Mouse (Mus musculus) brown adipose tissue, adult 24 weeks (tissue): ENCODE results near the gene Gm5771. TPM values are rescaled to one million over a fixed set of nuclear protein-coding genes. Genes with fewer than 3 reads are reported as not detected.
"Not testable (repeated sequence)": the region's sequence is repeated elsewhere in the genome, so short reads cannot be mapped to it uniquely, and the experiment has no call there.

Experiments
- H3K27ac ChIP-seq: fragments of 200-500 bp; replicated peaks from 2 replicates; pipeline ENCODE4 v1.5.1; 2012; ENCODE audit warnings: low read depth, mild to moderate bottlenecking, low read length
- H3K4me1 ChIP-seq: fragments of 200-500 bp; 2 replicates; pipeline ENCODE4 v1.6.1; 2012; ENCODE audit warnings: low read length, mixed read lengths; ENCODE audit not compliant: control insufficient read depth, insufficient read depth, insufficient read length
- H3K4me3 ChIP-seq: fragments of 200-500 bp; 2 replicates; pipeline ENCODE4 v1.5.1; 2012; ENCODE audit warnings: low read depth, mild to moderate bottlenecking, low read length, moderate library complexity; ENCODE audit not compliant: insufficient read depth
- polyA plus RNA-seq: library from polyadenylated mRNA; stranded (reverse); fragments of >200 nt; gene quantifications from 2 replicates; pipeline ENCODE4 v1.2.4, GENCODE M21; 2012; ENCODE audit not compliant: missing spikeins, insufficient read depth, insufficient read length

The Gm5771 gene
- not detected in 2 replicates for polyA plus RNA-seq

DNA sequence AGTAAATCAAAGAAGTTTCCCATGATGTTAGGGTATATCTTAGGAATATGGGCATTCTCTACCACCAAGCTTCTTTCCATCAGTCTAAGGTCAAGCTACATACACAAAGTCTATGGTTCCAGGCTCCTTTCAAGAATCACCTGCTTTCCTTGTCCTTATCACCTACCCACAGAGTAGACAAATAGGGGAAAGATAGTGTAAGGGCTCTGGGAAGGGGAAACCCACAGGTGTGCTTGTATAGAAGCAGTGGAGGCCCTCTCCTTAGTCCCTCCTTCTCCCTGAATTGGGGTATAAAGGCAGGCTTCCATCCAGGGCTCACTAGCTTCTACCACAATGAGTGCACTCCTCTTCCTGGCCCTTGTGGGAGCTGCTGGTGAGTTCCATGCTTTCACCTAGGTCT, at the start of gene Gm5771:
TSS of gene Gm5771 (plus strand) at position 301 of the 400 bp plus-strand sequence.
- not testable (repeated sequence) for H3K4me1 ChIP-seq, H3K4me3 ChIP-seq, H3K27ac ChIP-seq

DNA sequence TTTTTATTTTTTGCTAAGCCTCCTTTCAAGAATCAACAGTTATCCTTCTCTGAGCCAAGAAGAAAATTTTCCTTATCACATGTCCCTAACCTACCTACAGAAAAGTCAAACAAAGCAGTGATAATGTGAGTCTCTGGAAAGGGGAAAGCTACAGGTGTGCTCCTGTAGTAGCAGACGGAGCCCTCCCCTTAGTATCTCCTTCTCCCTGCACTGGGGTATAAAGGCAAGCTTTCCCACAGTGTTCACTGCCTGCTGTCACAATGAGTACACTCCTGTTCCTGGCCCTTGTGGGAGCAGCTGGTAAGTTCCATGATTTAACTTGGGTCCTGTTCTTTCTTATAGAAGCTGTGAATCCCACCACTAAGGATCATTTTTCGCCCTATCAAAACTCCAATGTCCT, 38.2 kb upstream of the Gm5771 start, which contains the start of gene Try10:
TSS of gene Try10 (plus strand) at position 174 of the 400 bp plus-strand sequence.
- no peak within 1 kb of the TSS for H3K27ac ChIP-seq
- H3K4me3 ChIP-seq: no peak within 1 kb of the TSS
- H3K4me1 ChIP-seq: no peaks in the 10 kb centered on the region

DNA sequence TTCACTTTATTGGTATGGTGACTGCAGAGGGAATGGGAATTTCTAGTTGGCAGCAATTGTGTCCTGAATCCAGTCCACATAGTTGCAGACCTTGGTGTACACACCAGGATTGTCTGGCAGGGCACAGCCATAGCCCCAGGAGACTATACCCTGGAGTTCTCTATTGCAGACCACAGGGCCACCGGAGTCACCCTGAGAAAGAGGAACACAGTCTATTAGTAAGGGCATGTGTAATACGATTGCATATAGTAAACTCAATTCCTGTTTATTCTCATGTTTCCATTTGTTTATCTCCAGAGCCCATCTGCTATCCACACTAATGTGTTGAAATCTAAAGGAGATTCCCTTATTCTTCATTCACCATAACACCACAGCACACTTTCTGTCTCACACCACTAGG, 18.4 kb upstream of the Gm5771 start:
- H3K4me1 ChIP-seq, H3K4me3 ChIP-seq, H3K27ac ChIP-seq: not testable (repeated sequence)

DNA sequence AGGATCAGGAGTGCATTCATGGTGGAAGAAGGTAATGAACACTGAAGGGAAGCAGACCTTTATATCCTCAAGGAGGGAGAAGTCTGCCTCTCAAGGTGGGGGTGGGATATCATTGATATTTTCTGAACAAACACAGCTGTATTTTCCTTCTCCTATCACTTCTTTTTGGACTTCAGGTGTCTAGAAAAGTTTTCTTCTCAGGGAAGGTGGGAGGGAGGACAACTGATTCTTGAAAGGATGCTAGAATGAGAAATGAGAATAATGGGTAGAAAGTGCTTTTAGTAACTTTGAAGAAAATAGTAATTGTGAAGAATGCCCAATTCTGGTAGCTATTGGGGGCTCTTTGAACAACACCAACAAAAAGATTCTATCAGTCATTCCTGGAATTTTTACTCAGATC, 14.6 kb upstream of the Gm5771 start, which contains the start of gene Prss3:
TSS of gene Prss3 (minus strand) at position 101 of the 400 bp plus-strand sequence.
- H3K27ac ChIP-seq, H3K4me1 ChIP-seq, H3K4me3 ChIP-seq: not testable (repeated sequence)

DNA sequence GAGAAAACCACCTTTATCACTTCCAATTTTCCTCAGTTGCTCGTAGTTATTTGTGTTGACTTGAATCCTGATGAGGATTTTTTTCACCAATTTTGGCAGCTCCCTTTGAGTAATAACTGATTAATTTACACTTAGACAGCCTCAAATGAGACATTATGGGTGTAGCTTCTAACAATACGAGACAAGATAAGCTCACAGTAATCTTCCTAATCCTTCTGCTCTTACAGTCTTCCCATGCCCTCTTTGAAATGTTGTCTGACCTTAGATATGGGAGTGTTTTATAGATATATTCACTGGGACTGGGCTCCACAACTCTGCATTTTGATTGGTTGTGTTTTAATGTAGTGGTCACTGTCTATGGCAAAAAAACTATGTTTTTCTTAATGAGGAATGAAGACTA, 5.4 kb upstream of the Gm5771 start:
- H3K4me1 ChIP-seq: no peaks in the 10 kb centered on the region
- no peak overlapping the region for H3K27ac ChIP-seq
- no peak overlapping the region for H3K4me3 ChIP-seq

DNA sequence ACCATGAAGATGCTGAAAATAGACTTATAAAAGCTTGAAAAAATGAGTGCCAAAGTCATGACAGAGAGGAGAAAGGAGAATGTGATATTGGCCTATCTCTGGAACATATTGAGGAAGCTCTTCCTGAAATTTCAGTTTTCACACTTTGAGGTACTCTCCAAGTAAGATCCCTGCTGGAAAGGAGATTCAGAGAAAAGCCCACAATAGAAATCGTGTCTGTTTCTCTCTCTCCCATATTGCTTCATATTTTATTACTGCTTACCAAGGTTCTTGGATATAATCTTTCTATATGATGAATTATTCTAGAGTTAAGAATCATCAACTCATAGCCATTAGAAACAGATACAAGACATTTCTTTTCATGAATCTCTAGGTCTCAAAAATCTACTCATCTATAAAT, 516 bp upstream of the Gm5771 start:
- not testable (repeated sequence) for H3K4me1 ChIP-seq, H3K4me3 ChIP-seq, H3K27ac ChIP-seq

DNA sequence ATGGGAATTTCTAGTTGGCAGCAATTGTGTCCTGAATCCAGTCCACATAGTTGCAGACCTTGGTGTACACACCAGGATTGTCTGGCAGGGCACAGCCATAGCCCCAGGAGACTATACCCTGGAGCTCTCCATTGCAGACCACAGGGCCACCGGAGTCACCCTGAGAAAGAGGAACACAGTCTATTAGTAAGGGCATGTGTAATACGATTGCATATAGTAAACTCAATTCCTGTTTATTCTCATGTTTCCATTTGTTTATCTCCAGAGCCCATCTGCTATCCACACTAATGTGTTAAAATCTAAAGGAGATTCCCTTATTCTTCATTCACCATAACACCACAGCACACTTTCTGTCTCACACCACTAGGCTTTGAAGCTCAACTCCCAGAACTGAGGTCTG, 50.1 kb downstream of the Gm5771 start:
- H3K4me3 ChIP-seq, H3K4me1 ChIP-seq, H3K27ac ChIP-seq: not testable (repeated sequence)

DNA sequence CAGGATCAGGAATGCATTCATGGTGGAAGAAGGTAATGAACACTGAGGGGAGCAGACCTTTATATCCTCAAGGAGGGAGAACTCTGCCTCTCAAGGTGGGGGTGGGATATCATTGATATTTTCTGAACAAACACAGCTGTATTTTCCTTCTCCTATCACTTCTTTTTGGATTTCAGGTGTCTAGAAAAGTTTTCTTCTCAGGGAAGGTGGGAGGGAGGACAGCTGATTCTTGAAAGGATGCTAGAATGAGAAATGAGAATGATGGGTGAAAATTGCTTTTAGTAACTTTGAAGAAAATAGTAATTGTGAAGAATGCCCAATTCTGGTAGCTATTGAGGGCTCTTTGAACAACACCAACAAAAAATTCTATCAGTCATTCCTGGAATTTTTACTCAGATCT, 53.9 kb downstream of the Gm5771 start, which contains the start of gene Gm10334:
TSS of gene Gm10334 (minus strand) at position 101 of the 400 bp plus-strand sequence.
- not testable (repeated sequence) for H3K27ac ChIP-seq, H3K4me1 ChIP-seq, H3K4me3 ChIP-seq

Other genes starting within 250 kb of the Gm5771 start
- gene Try4, start 90.1 kb upstream of the Gm5771 start, polyA plus RNA-seq: not detected in 2 replicates
- not detected in 2 replicates for gene Try5, start 75.5 kb upstream of the Gm5771 start, polyA plus RNA-seq
- gene Try10, start 38.3 kb upstream of the Gm5771 start, polyA plus RNA-seq: not detected in 2 replicates
- gene Prss3, start 14.7 kb upstream of the Gm5771 start, polyA plus RNA-seq: not detected in 2 replicates
- not detected in 2 replicates for gene Gm10334, start 53.8 kb downstream of the Gm5771 start, polyA plus RNA-seq
- not detected in 2 replicates for gene Prss1, start 66.6 kb downstream of the Gm5771 start, polyA plus RNA-seq
- gene Prss2, start 129.4 kb downstream of the Gm5771 start, polyA plus RNA-seq: not detected in 2 replicates
- 1.8 and 3.1 TPM in 2 replicates for gene Ephb6, start 213.1 kb downstream of the Gm5771 start, polyA plus RNA-seq
- gene Trpv6, start 244.0 kb downstream of the Gm5771 start, polyA plus RNA-seq: not detected in 2 replicates